Mouse (Mus musculus) spleen, postnatal 10 days (tissue): ENCODE measurements at regions not wholly inside any gene's neighbourhood (a gene's known extent, or its start where the extent isn't known, plus 50 kb on each side); places are given as distances from the start of the nearest gene placed in this dataset.
A peak's percentile ranks its signal among the peaks of the same experiment; 100 is the strongest.

Experiments used
- DNase-seq, 2 experiments: peaks; one replicate each; pipeline ENCODE4 v3.0.0; 2021 to 2022; ENCODE audit warnings: low spot score in 2 of 2

DNA sequence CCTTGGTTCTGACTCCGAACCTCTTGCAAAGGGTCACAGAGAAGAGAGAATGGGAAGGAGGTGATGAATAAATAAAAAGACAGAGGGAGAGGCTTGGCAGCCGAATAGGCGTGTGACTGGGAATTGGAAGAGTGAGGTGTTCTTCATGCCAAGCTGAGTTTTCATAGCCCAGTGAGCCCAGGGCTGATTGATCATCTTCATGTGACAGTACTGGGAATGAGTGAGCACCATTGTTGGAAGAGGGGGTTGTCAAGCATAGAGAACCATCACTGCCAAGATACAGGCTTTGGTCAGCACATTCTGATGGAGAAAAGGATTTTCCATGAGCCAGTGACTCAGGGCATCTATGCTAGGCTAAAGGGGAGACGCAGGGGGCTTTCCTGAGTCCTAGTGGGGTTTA, 163.0 kb downstream of the Slc30a10 start:
- DNase-seq, result no peak

DNA sequence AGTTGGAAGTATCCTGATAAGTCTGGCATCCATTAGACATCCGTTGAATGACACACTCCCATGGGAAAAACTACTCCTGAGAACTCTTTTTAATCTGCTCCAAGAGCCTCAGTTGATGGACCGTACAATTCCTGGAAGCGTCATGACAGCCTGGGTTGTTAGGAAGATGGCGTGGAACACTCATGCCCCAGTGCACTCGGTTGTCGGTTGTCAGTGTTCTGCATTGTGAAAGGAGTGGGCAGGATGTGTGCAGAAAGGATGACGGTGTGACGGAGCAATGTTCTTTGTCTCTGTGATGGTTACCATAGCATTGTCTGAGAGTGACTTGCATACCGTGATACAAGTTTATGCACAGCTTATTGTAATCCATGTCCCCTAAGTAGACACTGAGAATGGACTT, 164.4 kb downstream of the Slc30a10 start:
- no peak for DNase-seq

DNA sequence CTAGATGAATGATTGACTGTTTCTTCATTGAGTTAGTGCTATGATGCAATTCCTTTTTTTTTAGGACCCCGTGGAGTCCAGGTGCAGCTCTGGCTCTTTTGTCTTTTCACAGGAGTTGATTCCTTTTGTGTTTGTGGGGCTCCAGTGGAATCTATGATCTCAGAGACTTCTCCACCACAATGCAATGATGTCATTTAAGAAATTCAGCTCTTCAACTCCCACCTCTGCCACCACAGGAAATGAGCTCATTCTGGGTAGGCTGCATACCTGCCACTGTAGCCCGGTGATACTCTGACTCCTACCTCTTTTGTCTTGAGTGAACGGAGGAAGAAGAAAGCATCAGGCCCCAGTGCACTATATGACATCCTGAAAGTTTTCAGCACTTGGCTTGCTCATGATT, 173.8 kb downstream of the Slc30a10 start:
- DNase-seq, result no peak

DNA sequence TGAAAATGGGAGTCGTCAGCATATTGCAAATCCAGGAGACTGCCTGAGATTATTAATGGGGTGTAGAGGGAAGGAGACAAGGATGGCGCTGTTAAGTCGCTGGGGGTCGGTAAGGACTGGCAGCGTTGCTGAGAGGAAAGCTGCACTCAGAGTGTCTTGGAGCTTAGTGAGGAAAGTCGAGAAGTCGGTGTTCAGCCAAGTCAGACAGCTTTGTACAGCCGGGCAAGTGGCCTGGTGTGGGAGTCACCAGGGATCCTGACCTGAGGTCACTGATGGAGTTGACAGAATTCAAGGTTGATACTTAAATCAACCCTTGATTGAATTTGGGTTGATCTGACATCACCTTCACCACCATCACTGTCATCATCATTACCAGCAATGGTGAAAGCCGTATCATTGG, 175.3 kb downstream of the Slc30a10 start:
- no peak for DNase-seq

DNA sequence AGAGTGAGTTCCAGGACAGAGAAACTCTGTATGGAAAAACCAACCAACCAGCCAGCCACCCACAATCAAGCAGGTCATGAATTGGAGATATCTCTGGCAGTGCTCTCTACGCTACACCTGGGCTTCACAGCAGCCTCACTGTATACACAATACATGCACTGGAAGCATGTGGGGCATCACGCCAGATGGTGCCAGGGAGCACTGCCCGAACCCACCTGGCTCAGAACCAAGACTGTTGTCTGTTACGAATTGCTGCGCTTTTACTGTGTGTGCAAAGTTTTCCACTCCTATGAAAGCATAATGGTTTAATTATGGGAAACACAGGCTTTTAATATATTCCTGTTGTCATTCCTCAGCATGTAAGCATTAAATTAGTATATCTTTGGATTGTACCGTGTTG, 184.0 kb downstream of the Slc30a10 start:
- DNase-seq, result no peak

DNA sequence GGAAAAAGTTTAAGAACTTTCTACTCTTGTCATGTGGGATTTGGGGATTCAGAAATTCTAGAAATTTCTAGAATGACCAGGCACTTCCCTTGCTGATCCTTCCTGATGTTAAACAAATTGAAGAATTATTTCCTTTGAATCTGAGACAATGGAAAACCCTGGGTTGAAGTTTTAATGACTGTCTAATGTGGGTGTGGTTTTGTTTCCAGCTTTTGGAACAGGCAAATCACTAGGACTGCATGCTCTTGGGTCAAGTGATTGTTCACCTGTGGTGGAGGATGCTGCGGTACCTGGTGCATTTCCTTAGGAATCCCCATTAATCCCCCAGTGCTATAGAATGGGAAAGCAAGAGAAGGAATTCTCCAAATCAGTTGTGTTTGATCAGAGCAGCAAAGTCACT, 184.8 kb downstream of the Slc30a10 start:
- DNase-seq, result no peak

DNA sequence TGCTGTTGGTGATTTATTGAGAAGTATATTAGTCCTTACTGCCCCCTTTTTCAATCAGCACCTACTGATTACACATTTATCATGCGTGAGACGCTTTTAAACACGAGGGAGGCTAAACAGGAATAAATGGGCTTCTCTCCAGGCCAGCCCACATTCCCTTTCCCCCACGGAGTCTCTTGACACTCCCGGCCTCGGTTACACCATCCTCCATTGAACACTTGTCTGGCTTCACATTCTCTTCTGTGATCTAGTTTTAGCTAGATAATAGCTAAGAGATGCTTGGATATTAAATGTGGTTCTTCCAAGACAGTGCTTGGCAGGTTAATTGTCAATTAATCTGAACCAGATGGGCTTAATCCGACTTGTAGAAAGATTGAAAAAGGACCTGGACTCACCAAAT, 189.4 kb downstream of the Slc30a10 start:
- no peak for DNase-seq

DNA sequence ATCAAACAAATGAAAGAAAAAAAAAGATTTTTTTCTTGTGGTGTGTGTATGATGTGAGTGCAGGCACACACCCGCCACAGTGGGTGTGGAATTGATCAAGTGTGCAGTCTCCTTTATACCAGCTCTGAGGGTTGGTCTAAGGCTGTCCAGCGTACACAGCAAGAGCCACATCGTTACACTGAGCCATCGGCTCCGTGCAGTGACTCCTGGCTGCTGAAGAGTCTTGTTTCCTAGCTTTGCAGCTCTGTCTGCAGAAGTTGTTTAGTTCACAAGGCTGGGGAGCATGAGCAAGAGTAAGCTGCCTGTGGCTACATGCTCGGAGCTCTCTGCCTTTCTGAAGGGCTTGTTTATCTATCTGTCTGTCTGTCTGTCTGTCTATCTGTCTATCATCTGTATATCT, 193.5 kb downstream of the Slc30a10 start:
- DNase-seq, result no peak

DNA sequence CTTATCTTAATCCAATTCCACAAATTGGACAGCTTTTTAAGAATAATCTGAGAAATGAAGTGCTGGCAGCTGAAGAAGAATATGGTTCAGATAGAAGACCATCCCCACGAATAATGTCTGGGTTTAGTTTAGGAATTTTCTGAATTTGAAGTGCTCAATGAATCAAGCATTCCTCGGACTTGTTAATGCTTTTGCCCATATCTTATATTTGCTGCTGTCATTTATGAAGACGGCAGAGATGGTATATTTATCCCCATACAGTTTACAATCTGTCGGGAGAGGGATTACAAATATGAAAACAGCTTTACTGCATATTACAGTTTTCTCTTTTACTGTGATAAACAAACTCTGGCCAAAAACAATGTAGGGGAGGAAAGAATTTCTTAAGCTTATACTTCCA, 194.3 kb downstream of the Slc30a10 start:
- DNase-seq, result no peak

DNA sequence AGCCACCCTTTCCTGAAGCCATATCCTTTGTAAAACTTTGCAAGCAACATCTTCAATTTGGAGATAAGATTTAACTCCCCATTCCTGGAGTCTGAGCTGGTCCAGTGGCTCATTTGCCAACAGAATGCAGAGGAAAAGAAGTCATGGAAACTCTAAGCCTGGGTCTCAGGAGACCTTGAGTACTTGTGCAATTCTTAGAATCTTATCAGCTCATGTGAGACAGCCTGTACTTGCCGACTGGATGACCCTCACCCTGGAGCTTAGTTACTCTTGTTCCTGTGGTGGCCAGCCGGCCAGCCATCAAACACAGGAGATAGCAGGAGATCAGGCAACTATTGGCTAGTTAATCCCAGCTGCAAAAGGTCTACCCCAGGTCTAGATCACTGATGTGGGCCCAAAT, 196.3 kb downstream of the Slc30a10 start:
- DNase-seq, result no peak

DNA sequence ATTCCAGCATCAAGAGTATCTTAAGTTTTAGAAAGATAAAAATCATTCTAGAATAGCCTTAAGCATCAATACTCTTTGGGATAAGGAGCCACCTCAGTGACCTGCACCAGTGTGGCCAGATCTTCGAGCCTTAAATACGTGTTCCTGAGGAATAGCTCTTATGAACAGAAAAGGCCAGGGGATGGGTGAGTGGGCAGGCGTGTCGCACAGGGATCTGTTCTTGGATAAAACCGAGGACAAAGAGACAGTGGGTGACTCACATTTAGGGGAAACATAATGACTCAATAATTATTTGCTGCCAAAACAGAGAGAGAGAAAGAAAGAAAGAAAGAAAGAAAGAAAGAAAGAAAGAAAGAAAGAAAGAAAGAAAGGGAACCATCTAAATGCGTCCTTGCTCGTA, 200.4 kb downstream of the Slc30a10 start:
- DNase-seq, result no peak

DNA sequence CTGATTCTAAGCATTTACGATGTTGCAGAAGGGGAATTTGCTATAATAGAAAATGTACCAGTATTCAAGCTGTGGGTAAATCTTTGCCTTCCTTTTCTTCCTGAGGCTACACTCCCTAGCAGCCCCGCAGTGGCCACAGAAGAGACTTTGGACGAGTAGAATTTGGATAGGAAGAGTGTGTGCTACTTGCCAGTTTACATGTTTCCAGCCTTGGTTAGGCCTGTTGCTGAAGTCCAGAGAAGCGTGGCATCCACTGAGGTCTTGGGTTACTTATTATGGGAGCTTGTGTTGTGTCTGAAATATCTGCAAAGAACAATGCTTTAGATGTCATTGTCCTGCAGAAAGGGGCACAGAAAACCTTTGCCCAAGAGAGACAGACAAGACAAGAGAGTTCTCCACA, 200.8 kb downstream of the Slc30a10 start:
- DNase-seq, result no peak

DNA sequence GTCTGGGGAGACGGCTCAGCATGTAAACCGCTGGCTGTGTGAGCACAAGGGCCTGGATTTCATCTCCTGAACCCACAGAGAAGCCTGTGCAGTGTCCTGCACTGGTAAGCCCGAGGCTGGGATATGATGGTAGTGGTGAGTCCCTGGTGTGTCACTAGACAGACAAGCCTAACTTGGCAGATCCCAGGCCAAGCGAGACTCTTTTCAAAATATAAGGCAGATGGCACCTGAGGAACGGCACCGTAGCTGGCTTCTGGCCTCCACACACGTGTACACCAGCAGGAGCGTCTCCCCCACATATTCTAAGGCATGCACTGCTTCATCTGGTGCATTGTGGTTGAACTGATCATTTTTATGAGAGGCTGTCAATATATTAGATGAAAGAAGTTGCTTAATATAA, 202.6 kb downstream of the Slc30a10 start:
- no peak for DNase-seq

DNA sequence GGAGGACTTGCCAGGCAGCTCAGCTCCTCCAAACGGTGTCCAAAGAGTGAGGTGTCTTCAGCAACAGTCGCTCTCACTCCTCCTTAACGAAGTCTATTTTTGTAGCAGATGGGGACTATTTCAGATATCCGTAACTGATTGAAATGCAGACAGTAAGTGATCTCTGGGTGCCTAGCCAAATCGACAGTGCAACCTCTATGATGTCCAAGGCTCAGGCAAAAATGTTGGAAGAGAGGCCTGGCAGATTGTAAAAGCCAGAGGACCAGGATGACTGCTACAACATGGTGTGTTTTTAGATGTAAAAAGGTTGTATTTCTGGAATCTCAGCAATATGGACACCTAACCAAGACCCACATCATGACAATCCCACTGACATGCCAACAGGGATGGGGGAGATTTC, 204.8 kb downstream of the Slc30a10 start:
- no peak for DNase-seq

DNA sequence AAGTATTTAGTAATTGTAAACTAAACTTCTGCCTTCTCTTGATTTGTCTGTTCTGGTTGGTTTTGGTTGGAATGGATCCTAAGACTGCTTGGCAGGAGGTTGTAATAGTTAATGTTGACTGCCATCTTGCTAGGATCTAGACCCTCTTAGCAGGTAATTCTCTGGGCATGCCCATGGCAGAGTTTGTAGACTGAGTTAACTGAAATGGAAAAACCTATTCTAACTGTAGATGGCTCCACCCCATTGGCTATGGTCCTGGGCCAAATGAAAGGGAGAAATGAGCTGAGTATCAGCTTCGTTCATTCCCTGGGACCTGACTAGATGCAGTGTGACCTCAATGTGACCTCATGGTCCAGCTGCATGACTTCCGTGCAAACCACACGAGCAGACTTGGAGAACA, 207.7 kb downstream of the Slc30a10 start:
- no peak for DNase-seq

DNA sequence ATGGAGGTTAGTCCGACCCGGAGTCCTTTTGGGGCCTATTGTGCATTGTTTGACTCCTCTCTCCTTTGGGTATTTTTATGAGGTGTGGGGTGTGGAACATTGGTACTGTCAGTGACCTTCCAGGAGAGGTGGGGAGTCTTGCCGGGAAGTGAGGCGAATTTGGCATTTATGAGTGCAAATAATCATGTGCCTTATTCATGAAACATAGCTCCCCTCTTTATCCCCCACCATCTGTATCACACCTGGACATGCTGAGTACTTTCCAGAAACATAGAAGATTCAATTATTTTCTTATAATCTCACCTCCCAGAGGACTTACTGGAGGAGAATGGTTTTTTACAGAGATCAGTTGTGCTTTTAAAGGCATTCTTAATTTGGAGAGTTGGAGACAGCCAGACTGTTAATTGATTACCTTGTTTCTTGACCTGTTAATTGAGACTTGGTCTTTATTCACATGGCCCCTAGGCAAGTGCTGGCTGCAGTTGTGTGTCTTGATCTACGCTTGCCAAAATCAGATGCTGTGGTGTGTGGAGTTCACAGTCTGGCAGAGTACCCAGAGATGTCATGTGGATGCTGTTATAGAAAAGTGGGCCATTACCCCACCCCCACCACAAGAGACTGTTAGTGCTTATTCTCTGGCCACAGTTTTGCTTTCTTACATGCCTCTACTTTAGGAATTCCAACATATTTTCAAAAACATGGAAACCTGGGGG, 215.5 kb downstream of the Slc30a10 start:
- DNase-seq, result no peak

DNA sequence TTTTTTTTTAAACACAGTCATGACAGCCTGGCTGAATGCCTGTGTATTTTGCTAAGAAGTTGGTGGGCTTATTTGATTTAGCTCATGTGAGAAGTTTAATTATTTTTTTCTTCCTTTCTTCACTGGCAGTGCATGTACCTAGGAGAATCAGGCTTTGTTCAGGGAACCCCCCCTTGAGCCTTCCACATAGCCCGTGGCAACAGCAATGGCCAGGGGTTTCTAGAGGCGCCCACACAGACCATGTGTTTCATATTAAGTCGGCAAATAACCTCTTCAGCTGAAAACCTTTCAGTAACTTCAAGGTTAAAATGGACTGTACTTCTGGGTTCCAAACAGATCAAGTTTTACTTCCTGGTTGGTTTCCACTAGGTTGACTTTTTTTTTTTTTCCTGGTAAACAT, 218.3 kb downstream of the Slc30a10 start:
- DNase-seq, result no peak

DNA sequence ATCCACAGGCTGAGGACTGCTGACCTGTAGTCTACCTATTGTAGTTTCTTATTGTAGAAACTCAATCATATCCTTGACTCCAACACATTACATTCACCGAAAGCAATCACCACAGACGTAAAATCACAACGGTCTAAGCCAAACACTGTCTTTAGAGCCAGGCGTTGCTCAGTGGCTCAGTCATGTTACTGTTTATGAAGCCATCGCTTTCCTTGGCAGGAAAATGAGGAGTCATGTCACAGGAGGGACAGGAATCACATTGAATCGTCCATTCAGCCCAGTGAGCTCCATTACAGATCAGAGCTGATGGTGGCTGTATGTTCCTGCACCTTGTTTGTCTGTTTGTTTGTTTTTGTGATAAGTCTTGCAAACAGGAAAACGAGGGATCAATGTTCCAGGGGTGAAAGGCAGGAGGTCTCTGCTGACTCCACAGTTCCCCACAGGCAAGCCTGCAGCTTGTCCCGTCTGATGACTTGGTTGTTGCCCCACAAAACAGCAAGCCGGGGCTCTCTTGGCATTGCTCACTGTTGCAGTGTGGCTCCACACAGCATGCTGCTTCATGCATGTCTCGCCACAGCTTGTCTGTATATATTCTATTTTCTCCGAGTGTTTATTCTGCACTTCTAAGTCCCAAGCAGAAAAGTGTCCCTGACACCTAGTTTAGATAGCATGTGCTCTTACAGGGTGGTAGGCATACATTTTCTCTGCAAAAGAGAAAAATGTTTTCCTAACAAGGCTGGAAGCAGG, 221.2 kb downstream of the Slc30a10 start:
- DNase-seq, result no peak

DNA sequence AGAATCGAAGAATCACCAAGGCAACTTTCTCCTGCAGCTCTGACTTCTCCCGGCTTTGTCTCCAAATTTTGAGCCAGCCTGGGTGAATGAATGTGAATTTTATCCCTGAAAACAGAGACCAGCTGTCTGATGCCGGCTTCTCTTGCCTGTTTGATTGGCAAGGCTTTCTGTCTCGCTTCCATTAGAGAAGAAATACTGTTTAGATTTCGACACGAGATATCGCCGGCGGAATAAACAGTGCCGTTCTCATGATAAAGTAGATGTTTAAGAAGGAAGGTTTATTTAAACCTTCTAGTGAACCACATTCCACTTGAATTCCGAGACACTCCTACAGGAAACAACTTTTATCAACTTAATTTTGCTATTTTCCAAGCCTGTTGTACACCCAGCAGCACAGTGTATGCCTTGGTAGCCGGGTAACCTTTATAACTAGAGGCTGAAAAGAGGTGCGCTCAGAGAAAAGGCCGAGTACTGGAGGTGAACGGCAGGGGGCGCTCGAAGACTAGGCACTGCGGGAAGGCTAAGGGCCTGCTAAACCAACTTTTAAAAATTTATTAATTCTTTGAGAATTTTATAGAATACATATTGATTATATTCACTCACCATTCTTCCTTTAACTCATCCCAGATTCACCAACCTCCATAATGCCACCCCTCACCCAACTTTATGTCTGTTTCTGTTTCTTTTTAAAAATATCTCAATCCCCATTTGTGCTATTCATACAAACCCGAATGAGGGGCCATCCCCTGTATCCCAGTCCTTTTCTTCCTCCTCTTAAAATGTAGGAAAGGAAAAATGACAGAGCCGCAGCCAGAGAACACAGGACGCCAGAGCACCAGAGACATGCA, 227.2 kb downstream of the Slc30a10 start:
- peak; percentile 32 to 77 for DNase-seq

DNA sequence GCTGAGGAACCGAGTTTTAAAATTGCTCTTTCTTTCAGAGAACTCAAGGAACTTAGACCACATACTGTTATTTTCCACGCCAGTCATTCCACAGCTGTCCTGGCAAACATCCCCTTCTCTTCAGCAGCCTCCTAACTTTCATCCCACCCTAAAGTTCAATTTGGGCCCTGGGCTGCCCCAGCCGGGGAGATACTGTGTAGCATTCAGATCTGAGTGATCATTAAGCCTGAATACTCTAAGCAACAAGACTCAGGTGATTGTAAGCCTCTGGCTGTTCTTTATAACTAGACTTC, 227.8 kb downstream of the Slc30a10 start:
- DNase-seq, result no peak

DNA sequence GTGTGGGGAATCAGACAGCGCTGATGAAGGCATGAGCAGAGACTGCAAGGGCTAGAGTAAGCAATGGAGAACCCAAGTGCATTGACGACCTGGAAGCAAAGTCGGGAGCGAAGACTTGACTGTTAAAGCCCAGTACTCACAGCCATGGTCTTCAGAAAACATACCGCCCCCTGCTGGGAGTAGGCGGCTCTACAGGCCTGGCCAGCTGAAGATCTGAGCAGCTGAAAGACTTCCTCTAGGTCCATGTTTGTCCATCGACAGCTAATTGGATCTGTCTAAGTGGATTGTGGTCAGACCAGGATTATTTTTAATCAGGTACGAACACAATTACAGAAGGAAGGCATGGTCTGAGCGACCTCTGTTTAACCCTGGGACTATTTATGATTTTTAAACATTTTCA, 230.0 kb downstream of the Slc30a10 start:
- DNase-seq, result peak in 1 of 2 experiments; percentile 30

DNA sequence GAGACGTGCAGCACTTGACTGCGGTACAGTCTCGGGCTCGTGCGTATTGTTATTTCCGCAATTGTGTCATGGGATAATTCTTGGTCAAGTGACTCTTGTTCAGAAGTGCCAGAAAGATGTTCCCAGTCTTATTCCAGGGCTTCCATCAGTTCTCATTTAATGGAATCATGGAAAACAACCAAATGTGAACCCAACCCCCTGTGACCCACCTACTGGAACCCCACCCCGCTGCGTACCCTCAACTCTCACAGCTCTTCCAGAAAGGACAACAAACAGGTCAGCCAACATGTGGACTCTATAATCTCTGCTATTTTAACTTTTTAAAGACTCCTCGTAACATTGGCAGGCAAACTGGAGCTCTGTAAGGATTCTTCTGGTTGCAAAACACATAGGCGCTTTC, 233.9 kb downstream of the Slc30a10 start:
- DNase-seq, result no peak

DNA sequence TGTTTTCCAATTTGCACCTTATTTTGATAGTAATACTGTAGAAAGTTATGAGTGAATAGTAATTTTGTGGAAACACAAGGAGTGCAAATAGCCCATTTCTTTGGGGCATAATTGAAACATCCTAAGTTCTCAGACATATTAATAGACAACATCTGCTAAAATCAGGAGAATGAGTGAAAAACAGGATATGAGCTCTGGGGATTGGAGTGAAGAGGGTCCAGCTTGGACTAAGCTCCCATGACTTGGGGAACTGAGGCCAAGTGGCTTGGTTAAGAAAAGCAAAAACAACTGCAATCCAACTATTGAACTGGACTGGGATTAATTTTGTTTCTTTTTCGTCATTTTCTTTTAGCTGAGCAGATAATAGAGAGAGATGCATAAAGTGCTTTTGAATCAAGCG, 240.7 kb downstream of the Slc30a10 start:
- no peak for DNase-seq
